Mouse (Mus musculus): ENCODE data around the gene Akap1. TPM values are rescaled to one million over a fixed set of nuclear protein-coding genes. Genes with fewer than 3 reads are reported as not detected.

The Akap1 gene
- total and polyA plus RNA-seq, 3 experiments, result 10.9 to 18.8 (median 12.0) TPM

DNA sequence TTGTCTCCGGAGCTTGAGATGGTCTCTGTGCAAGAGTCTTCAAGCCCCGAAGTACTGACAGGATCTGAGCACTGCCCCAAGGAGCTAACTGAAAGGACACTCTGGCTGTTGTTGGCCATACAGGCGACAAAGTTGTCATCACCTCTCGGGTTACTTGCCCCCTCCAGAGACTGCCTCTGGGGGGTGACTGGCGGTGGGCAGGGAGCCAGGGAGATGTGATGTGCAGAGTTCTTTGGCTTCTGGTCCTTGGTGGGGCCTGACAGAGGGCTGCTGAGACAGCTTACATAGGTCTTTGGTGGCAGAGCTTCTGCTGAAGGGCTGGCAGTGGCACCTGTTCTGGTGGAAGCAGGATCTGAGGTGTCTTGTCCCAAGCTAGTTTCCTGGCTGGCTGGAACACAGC, 20.0 kb downstream of the Akap1 start:
- no peaks in the 10 kb centered on the region for H3K27me3 ChIP-seq (ENCODE audit: insufficient read depth, low read length)
- H3K4me3 ChIP-seq (ENCODE audit: low read depth, low read length), result no peak overlapping the region
- H3K4me1 ChIP-seq (ENCODE audit: insufficient read depth, low read depth, low read length), result peaks cover 4% of the 10 kb centered on the region; the same call in 1 of the 2 replicates
- ATAC-seq (ENCODE audit: extremely low read depth, insufficient number of reproducible peaks, low FRiP score, poor library complexity, severe bottlenecking), result no peak
- TF ChIP-seq CTCF (IDR thresholded peaks at IDR 0.05; ENCODE audit: low read depth, low read length) (no peak), GATA1 (IDR thresholded peaks at IDR 0.05; ENCODE audit: borderline replicate concordance, low read length) (no peak), POLR2AphosphoS5 (IDR thresholded peaks at IDR 0.05; ENCODE audit: insufficient replicate concordance, low read depth, low read length) (no peak), TAL1 (conservative IDR thresholded peaks at IDR 0.05; ENCODE audit: low read depth, low read length) (no peak), GATA2 (IDR thresholded peaks at IDR 0.05; ENCODE audit: borderline replicate concordance, low read depth, low read length) (no peak)
- no peaks in the 10 kb centered on the region for H3K9me3 ChIP-seq (replicated peaks)
- no peak for DNase-seq (ENCODE audit: low spot score)
- peaks cover 92% of the 10 kb centered on the region for H3K36me3 ChIP-seq (replicated peaks)

GRCm38 (mm10) chr11:88843305-88843704, 21.1 kb downstream of the Akap1 start:
- Histone ChIP-seq H3K36me3 (replicated peaks) (peaks cover 92% of the 10 kb centered on the region), H3K9me3 (replicated peaks) (no peaks in the 10 kb centered on the region)

DNA sequence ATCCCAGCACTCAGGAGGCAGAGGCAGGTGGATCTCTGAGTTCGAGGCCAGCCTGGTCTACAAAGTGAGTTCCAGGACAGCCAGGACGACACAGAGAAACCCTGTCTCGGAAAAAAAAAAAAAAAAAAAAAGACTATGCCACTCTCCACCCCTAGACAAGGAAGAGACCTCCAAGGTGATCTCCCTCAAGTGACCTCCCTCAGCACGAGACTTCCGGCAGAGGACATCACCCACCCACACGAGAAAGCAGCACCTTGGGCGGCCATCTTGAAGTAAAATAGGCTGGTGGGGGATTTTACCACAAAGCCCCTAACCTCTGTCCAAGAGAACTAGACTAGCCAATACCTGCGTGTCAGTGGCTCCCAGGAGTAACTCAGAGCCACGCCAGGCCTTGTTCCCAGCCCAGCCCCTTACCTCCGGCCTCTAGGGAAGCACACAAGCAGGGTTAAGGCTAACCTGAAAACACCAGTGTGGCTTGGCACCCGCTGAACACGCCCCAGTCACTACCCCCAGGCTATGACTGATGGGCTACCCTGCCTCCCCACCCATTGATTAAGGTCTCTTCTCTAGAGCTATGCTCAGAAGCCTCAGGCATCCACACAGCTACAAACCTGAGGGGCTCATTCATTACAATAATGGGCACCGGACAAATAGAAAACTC, 21.9 kb downstream of the Akap1 start:
- TF ChIP-seq GATA2 (IDR thresholded peaks at IDR 0.05; ENCODE audit: borderline replicate concordance, low read depth, low read length) (no peak), CTCF (IDR thresholded peaks at IDR 0.05; ENCODE audit: low read depth, low read length) (no peak), TAL1 (conservative IDR thresholded peaks at IDR 0.05; ENCODE audit: low read depth, low read length) (no peak), POLR2AphosphoS5 (IDR thresholded peaks at IDR 0.05; ENCODE audit: insufficient replicate concordance, low read depth, low read length) (no peak), GATA1 (IDR thresholded peaks at IDR 0.05; ENCODE audit: borderline replicate concordance, low read length) (no peak)
- DNase-seq (ENCODE audit: low spot score) (no peak), ATAC-seq (ENCODE audit: extremely low read depth, insufficient number of reproducible peaks, low FRiP score, poor library complexity, severe bottlenecking) (no peak)
- Histone ChIP-seq H3K27me3 (ENCODE audit: insufficient read depth, low read length) (no peaks in the 10 kb centered on the region), H3K4me3 (ENCODE audit: low read depth, low read length) (no peak overlapping the region), H3K36me3 (replicated peaks) (peaks cover 94% of the 10 kb centered on the region), H3K9me3 (replicated peaks) (no peaks in the 10 kb centered on the region), H3K4me1 (ENCODE audit: insufficient read depth, low read depth, low read length) (peaks cover 4% of the 10 kb centered on the region; the same call in 1 of the 2 replicates)

More at GRCm38 (mm10) chr11:88843305-88843704, 21.1 kb downstream of the Akap1 start:
- no peak for ATAC-seq (ENCODE audit: extremely low read depth, insufficient number of reproducible peaks, low FRiP score, poor library complexity, severe bottlenecking)
- Histone ChIP-seq H3K4me1 (ENCODE audit: insufficient read depth, low read depth, low read length) (peaks cover 4% of the 10 kb centered on the region; the same call in 1 of the 2 replicates), H3K27me3 (ENCODE audit: insufficient read depth, low read length) (no peaks in the 10 kb centered on the region), H3K4me3 (ENCODE audit: low read depth, low read length) (no peak overlapping the region)
- TF ChIP-seq GATA1 (IDR thresholded peaks at IDR 0.05; ENCODE audit: borderline replicate concordance, low read length) (no peak), CTCF (IDR thresholded peaks at IDR 0.05; ENCODE audit: low read depth, low read length) (no peak), TAL1 (conservative IDR thresholded peaks at IDR 0.05; ENCODE audit: low read depth, low read length) (no peak), POLR2AphosphoS5 (IDR thresholded peaks at IDR 0.05; ENCODE audit: insufficient replicate concordance, low read depth, low read length) (no peak), GATA2 (IDR thresholded peaks at IDR 0.05; ENCODE audit: borderline replicate concordance, low read depth, low read length) (no peak)
- no peak for DNase-seq (ENCODE audit: low spot score)

- Histone ChIP-seq H3K9me3 (replicated peaks) (no peaks in the 10 kb centered on the region), H3K36me3 (replicated peaks) (peaks cover 96% of the 10 kb centered on the region), H3K4me1 (ENCODE audit: insufficient read depth, low read depth, low read length) (peaks cover 4% of the 10 kb centered on the region; the same call in 1 of the 2 replicates), H3K4me3 (ENCODE audit: low read depth, low read length) (no peak overlapping the region), H3K27me3 (ENCODE audit: insufficient read depth, low read length) (no peaks in the 10 kb centered on the region)
- TF ChIP-seq POLR2AphosphoS5 (IDR thresholded peaks at IDR 0.05; ENCODE audit: insufficient replicate concordance, low read depth, low read length), result no peak
- no peak for TF ChIP-seq CTCF (IDR thresholded peaks at IDR 0.05; ENCODE audit: low read depth, low read length)
- no peak for TF ChIP-seq GATA2 (IDR thresholded peaks at IDR 0.05; ENCODE audit: borderline replicate concordance, low read depth, low read length)
- TF ChIP-seq TAL1 (conservative IDR thresholded peaks at IDR 0.05; ENCODE audit: low read depth, low read length), result no peak
- no peak for TF ChIP-seq GATA1 (IDR thresholded peaks at IDR 0.05; ENCODE audit: borderline replicate concordance, low read length)
- DNase-seq (ENCODE audit: low spot score) (no peak), ATAC-seq (ENCODE audit: extremely low read depth, insufficient number of reproducible peaks, low FRiP score, poor library complexity, severe bottlenecking) (no peak)
Measured at GRCm38 (mm10) chr11:88841406-88841805, 23.0 kb downstream of the Akap1 start.

- peaks cover 96% of the 10 kb centered on the region for H3K36me3 ChIP-seq (replicated peaks)
- TF ChIP-seq GATA2 (IDR thresholded peaks at IDR 0.05; ENCODE audit: borderline replicate concordance, low read depth, low read length) (no peak), CTCF (IDR thresholded peaks at IDR 0.05; ENCODE audit: low read depth, low read length) (no peak), POLR2AphosphoS5 (IDR thresholded peaks at IDR 0.05; ENCODE audit: insufficient replicate concordance, low read depth, low read length) (no peak), TAL1 (conservative IDR thresholded peaks at IDR 0.05; ENCODE audit: low read depth, low read length) (no peak), GATA1 (IDR thresholded peaks at IDR 0.05; ENCODE audit: borderline replicate concordance, low read length) (no peak)
- no peaks in the 10 kb centered on the region for H3K27me3 ChIP-seq (ENCODE audit: insufficient read depth, low read length)
- ATAC-seq (ENCODE audit: extremely low read depth, insufficient number of reproducible peaks, low FRiP score, poor library complexity, severe bottlenecking) (no peak), DNase-seq (ENCODE audit: low spot score) (no peak)
- no peaks in the 10 kb centered on the region for H3K9me3 ChIP-seq (replicated peaks)
- no peak overlapping the region for H3K4me3 ChIP-seq (ENCODE audit: low read depth, low read length)
- peaks cover 4% of the 10 kb centered on the region; the same call in 1 of the 2 replicates for H3K4me1 ChIP-seq (ENCODE audit: insufficient read depth, low read depth, low read length)
Measured at GRCm38 (mm10) chr11:88840724-88841350, 23.5 kb downstream of the Akap1 start.

GRCm38 (mm10) chr11:88840292-88840691, 24.1 kb downstream of the Akap1 start:
- H3K4me1 ChIP-seq (ENCODE audit: insufficient read depth, low read depth, low read length), result peaks cover 4% of the 10 kb centered on the region; the same call in 1 of the 2 replicates
- ATAC-seq (ENCODE audit: extremely low read depth, insufficient number of reproducible peaks, low FRiP score, poor library complexity, severe bottlenecking) (no peak), DNase-seq (ENCODE audit: low spot score) (no peak)
- H3K4me3 ChIP-seq (ENCODE audit: low read depth, low read length), result no peak overlapping the region
- peaks cover 95% of the 10 kb centered on the region for H3K36me3 ChIP-seq (replicated peaks)
- no peak for TF ChIP-seq GATA1 (IDR thresholded peaks at IDR 0.05; ENCODE audit: borderline replicate concordance, low read length)
- no peak for TF ChIP-seq TAL1 (conservative IDR thresholded peaks at IDR 0.05; ENCODE audit: low read depth, low read length)
- H3K9me3 ChIP-seq (replicated peaks), result no peaks in the 10 kb centered on the region
- no peaks in the 10 kb centered on the region for H3K27me3 ChIP-seq (ENCODE audit: insufficient read depth, low read length)

Measured in G1E (cell line).